In genomic region chr5:92489503-92489902, GRCm38 (mm10) we compare ENCODE assay signal across 9 mouse cellular contexts. TPM values are rescaled to one million over a fixed set of nuclear protein-coding genes. Genes with fewer than 3 reads are reported as not detected.
A peak's percentile ranks its signal among the peaks of the same experiment; 100 is the strongest.
DNase-seq lines count a peak whose midpoint lies in the region; ATAC-seq and TF ChIP-seq lines count a peak whose summit lies in the region.
"Had no signal": no experiment of that assay in that cellular context is flagged by ENCODE, and none has a peak within 500 bp of the region (broad histone marks: within the 10 kb centered on the region; RNA-seq: fewer than 3 reads in every experiment).

No protein-coding gene starts in this region.

- ATAC-seq in stomach, embryonic 15.5 days (ENCODE audit: insufficient read depth, low FRiP score, low read depth), result peak; percentile 55

- H3K9me3 ChIP-seq in stomach, embryonic 15.5 days, result no peaks in the 10 kb centered on the region

- H3K36me3 ChIP-seq in liver, adult 2 months (ENCODE audit: control insufficient read depth, insufficient read depth, low read length), result peaks cover 16% of the 10 kb centered on the region
- H3K36me3 ChIP-seq in stomach, embryonic 15.5 days, result 0 out of 2 replicates have a peak, but pooled peaks cover 5% of the 10 kb centered on the region

- H3K79me2 ChIP-seq in liver, adult 2 months (ENCODE audit: control insufficient read depth, insufficient read depth, low read length), result peaks cover 32% of the 10 kb centered on the region

- no peaks in the 10 kb centered on the region for H3K27me3 ChIP-seq in liver, adult 2 months (ENCODE audit: control insufficient read depth, insufficient read depth, low read length)
- H3K27me3 ChIP-seq in stomach, embryonic 15.5 days (replicated peaks), result no peaks in the 10 kb centered on the region

- peaks cover 38% of the 10 kb centered on the region for H3K4me1 ChIP-seq in liver, adult 2 months (ENCODE audit: control insufficient read depth, insufficient read depth, low read length)
- peaks cover 32% of the 10 kb centered on the region for H3K4me1 ChIP-seq in stomach, embryonic 15.5 days

- TF ChIP-seq POLR2A in liver, adult 2 months (IDR thresholded peaks at IDR 0.05; ENCODE audit: extremely low read depth, insufficient read depth, low read length), result no peak

- H3K4me3 ChIP-seq in liver, adult 2 months (ENCODE audit: insufficient read depth, low read depth, low read length), result no peak overlapping the region
- no peak overlapping the region for H3K4me3 ChIP-seq in stomach, embryonic 15.5 days (replicated peaks)

- peak overlapping the region; percentile 15; the same call in 1 of the 2 replicates for H3K9ac ChIP-seq in liver, adult 2 months (ENCODE audit: low read depth, low read length)
- no peak overlapping the region for H3K9ac ChIP-seq in stomach, embryonic 15.5 days

- H3K4me2 ChIP-seq in stomach, embryonic 15.5 days, result peak overlapping the region; percentile 24

- WGBS in liver, adult 2 months, result 1% methylated on average over 4 of the region's 4 CpGs
- 29% methylated on average over 4 of the region's 4 CpGs for WGBS in stomach, embryonic 15.5 days

- peak; percentile 53 for DNase-seq in cerebellum, adult 9-10 months
- DNase-seq in cerebellum, adult 11 months, result no peak
- DNase-seq in right cerebral cortex, adult 18-20 months, result peak; percentile 51
- DNase-seq in right cerebral cortex, postnatal 4 days, result no peak
- peak; percentile 67 for DNase-seq in liver, adult 2 months (ENCODE audit: extremely low read depth, low read depth, low spot score)
- no peak for DNase-seq in layer of hippocampus, postnatal 14 days (ENCODE audit: low spot score in 2 of 2)
- DNase-seq in adrenal gland, adult 2 months, result no peak

- peak overlapping the region; percentile 75 for H3K27ac ChIP-seq in liver, adult 2 months (replicated peaks; ENCODE audit: insufficient read depth, low read depth, low read length)
- peak overlapping the region; percentile 75 for H3K27ac ChIP-seq in stomach, embryonic 15.5 days
- H3K27ac ChIP-seq: macrophage had no signal

- no peak for TF ChIP-seq CTCF in liver, adult 2 months (IDR thresholded peaks at IDR 0.05; ENCODE audit: low read depth, low read length)

RNA-seq across cellular contexts. Expression of gene Scarb2, which starts 17.1 kb away (rescaled TPM):
- 112 and 122 TPM in 2 replicates for total RNA-seq in liver, adult 2 months (2014; rRNA removed)
- polyA plus RNA-seq in liver, adult 2 months (2012; rRNA removed), result 28.5 and 32.4 TPM in 2 replicates
- 15.8 and 17.0 TPM in 2 replicates for polyA plus RNA-seq in stomach, embryonic 15.5 days (2015; fragmentation: Nextera tagmentation; extraction: Ambion mirVana)
- total RNA-seq in layer of hippocampus, postnatal 14 days (2021), result 10 to 100 TPM; 88.0 to 93.8 TPM
- 10 to 100 TPM; 58.7 to 79.0 TPM for total RNA-seq in adrenal gland, adult 2 months (2021)
- polyA plus RNA-seq in adrenal gland, adult 2 months (2012; rRNA removed), result 18.1 and 19.6 TPM in 2 replicates

RNA-seq across cellular contexts. Expression of gene Nup54, which starts 54.5 kb away (rescaled TPM):
- total RNA-seq in liver, adult 2 months (2014; rRNA removed), result 20.0 and 21.9 TPM in 2 replicates
- 13.4 and 13.7 TPM in 2 replicates for polyA plus RNA-seq in liver, adult 2 months (2012; rRNA removed)
- polyA plus RNA-seq in stomach, embryonic 15.5 days (2015; fragmentation: Nextera tagmentation; extraction: Ambion mirVana), result 42.8 and 43.5 TPM in 2 replicates
- total RNA-seq in layer of hippocampus, postnatal 14 days (2021), result 10 to 100 TPM; 30.2 to 33.8 TPM
- total RNA-seq in adrenal gland, adult 2 months (2021), result 10 to 100 TPM; 27.3 to 29.3 TPM
- polyA plus RNA-seq in adrenal gland, adult 2 months (2012; rRNA removed), result 4.5 and 7.0 TPM in 2 replicates

Comparison
In these comparisons a context has a peak if more than half of its experiments do, and no peak if none do; other contexts are left out.
1. DNase-seq: peak in cerebellum, adult 9-10 months (single experiment), right cerebral cortex, adult 18-20 months (single experiment) and liver, adult 2 months (single experiment); none in cerebellum, adult 11 months (single experiment), right cerebral cortex, postnatal 4 days (single experiment), layer of hippocampus, postnatal 14 days (0 of 2) and adrenal gland, adult 2 months (single experiment).